Mouse (Mus musculus): ENCODE results near the gene Arfgef3. TPM values are rescaled to one million over a fixed set of nuclear protein-coding genes. Genes with fewer than 3 reads are reported as not detected.

Arfgef3 gene
- polyA plus RNA-seq, 1 experiment from 2014 or later = 2.1 TPM

- no peak overlapping the region for H3K27ac ChIP-seq (ENCODE audit: low read depth, low read length)
- H3K4me2 ChIP-seq (ENCODE audit: low read depth) = no peak overlapping the region
- no peaks in the 10 kb centered on the region for H3K27me3 ChIP-seq (ENCODE audit: control insufficient read depth, insufficient read depth, low read length)
- no peaks in the 10 kb centered on the region for H3K4me1 ChIP-seq (ENCODE audit: control insufficient read depth, insufficient read depth, low read length)
- ATAC-seq (ENCODE audit: insufficient read depth, low FRiP score, low TSS enrichment) (no peak), DNase-seq (ENCODE audit: low spot score) (no peak)
- H3K9me3 ChIP-seq (ENCODE audit: control insufficient read depth, low read length) = no peaks in the 10 kb centered on the region
- no peaks in the 10 kb centered on the region for H3K36me3 ChIP-seq (ENCODE audit: control insufficient read depth, insufficient read depth, low read length)
- no peak overlapping the region for H3K4me3 ChIP-seq (ENCODE audit: low read depth, low read length)
- WGBS = 91% methylated on average over 2 of the region's 2 CpGs
- no peak overlapping the region for H3K9ac ChIP-seq (ENCODE audit: low read length)
Observed at GRCm38 (mm10) chr10:18664016-18664415, 79.7 kb downstream of the Arfgef3 start.

- H3K9me3 ChIP-seq (ENCODE audit: control insufficient read depth, low read length) = no peaks in the 10 kb centered on the region
- no peaks in the 10 kb centered on the region for H3K27me3 ChIP-seq (ENCODE audit: control insufficient read depth, insufficient read depth, low read length)
- 81% methylated on average over 1 of the region's 1 CpGs for WGBS
- no peak overlapping the region for H3K9ac ChIP-seq (ENCODE audit: low read length)
- H3K4me2 ChIP-seq (ENCODE audit: low read depth) = no peak overlapping the region
- H3K27ac ChIP-seq (ENCODE audit: low read depth, low read length) = no peak overlapping the region
- H3K36me3 ChIP-seq (ENCODE audit: control insufficient read depth, insufficient read depth, low read length) = no peaks in the 10 kb centered on the region
- no peak for ATAC-seq (ENCODE audit: insufficient read depth, low FRiP score, low TSS enrichment)
- H3K4me1 ChIP-seq (ENCODE audit: control insufficient read depth, insufficient read depth, low read length) = no peaks in the 10 kb centered on the region
- DNase-seq (ENCODE audit: low spot score) = no peak
- H3K4me3 ChIP-seq (ENCODE audit: low read depth, low read length) = no peak overlapping the region
Observed at GRCm38 (mm10) chr10:18661606-18662220, 82.0 kb downstream of the Arfgef3 start.

DNA sequence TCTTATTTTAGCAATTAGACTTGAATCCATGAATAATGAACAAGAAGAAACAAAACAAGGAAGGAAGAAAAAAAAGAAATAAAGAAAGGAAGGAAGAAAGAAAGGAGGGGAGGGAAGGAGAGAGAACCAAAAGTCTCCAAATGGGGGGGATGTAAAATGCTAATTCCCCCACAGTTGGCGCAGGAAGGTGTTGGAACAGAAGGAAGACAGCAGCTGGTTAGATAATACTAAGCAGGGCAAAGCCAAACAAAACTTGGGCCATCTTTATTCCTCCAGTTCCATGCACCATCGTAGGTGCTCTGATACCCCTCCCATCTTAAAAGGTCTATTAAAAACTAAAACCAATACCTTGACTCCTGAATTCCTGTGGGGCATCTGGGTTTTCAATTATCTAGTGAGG is 82.8 kb downstream of the Arfgef3 start:
- Histone ChIP-seq H3K4me2 (ENCODE audit: low read depth) (no peak overlapping the region), H3K4me3 (ENCODE audit: low read depth, low read length) (no peak overlapping the region), H3K9ac (ENCODE audit: low read length) (no peak overlapping the region), H3K36me3 (ENCODE audit: control insufficient read depth, insufficient read depth, low read length) (no peaks in the 10 kb centered on the region), H3K27ac (ENCODE audit: low read depth, low read length) (no peak overlapping the region), H3K9me3 (ENCODE audit: control insufficient read depth, low read length) (no peaks in the 10 kb centered on the region), H3K27me3 (ENCODE audit: control insufficient read depth, insufficient read depth, low read length) (no peaks in the 10 kb centered on the region), H3K4me1 (ENCODE audit: control insufficient read depth, insufficient read depth, low read length) (no peaks in the 10 kb centered on the region)
- 88% methylated on average over 2 of the region's 2 CpGs for WGBS
- ATAC-seq (ENCODE audit: insufficient read depth, low FRiP score, low TSS enrichment) (no peak), DNase-seq (ENCODE audit: low spot score) (no peak)

GRCm38 (mm10) chr10:18657588-18657987 is 86.2 kb downstream of the Arfgef3 start:
- no peak for ATAC-seq (ENCODE audit: insufficient read depth, low FRiP score, low TSS enrichment)

DNA sequence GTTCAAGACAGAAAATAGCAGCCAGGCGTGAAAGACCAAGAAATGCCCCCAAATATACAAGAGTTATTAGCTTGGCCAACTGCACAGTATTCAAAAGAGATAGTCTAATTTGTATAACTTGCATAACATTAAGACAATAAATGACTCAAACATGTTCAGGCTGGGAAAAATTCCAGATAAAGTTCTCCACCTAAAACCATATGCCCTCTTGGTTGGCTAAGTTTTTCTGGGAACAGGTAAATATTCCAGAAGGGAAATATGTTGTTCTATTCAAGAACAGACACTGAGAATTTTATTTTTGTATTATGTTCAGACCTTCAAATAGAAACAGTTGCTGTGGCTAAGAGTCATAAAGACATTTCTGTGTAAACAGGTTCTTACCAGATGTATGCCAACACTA is 96.7 kb downstream of the Arfgef3 start:
- H3K36me3 ChIP-seq (ENCODE audit: control insufficient read depth, insufficient read depth, low read length) = no peaks in the 10 kb centered on the region
- no peak overlapping the region for H3K4me2 ChIP-seq (ENCODE audit: low read depth)
- no peak overlapping the region for H3K27ac ChIP-seq (ENCODE audit: low read depth, low read length)
- no peak overlapping the region for H3K9ac ChIP-seq (ENCODE audit: low read length)
- no peak for DNase-seq (ENCODE audit: low spot score)
- H3K4me1 ChIP-seq (ENCODE audit: control insufficient read depth, insufficient read depth, low read length) = no peaks in the 10 kb centered on the region
- ATAC-seq (ENCODE audit: insufficient read depth, low FRiP score, low TSS enrichment) = no peak
- H3K9me3 ChIP-seq (ENCODE audit: control insufficient read depth, low read length) = no peaks in the 10 kb centered on the region
- no peak overlapping the region for H3K4me3 ChIP-seq (ENCODE audit: low read depth, low read length)
- 84% methylated on average over 1 of the region's 1 CpGs for WGBS
- H3K27me3 ChIP-seq (ENCODE audit: control insufficient read depth, insufficient read depth, low read length) = no peaks in the 10 kb centered on the region

More at GRCm38 (mm10) chr10:18657588-18657987, 86.2 kb downstream of the Arfgef3 start:
- Histone ChIP-seq H3K27ac (ENCODE audit: low read depth, low read length) (no peak overlapping the region), H3K4me3 (ENCODE audit: low read depth, low read length) (no peak overlapping the region), H3K4me1 (ENCODE audit: control insufficient read depth, insufficient read depth, low read length) (no peaks in the 10 kb centered on the region), H3K27me3 (ENCODE audit: control insufficient read depth, insufficient read depth, low read length) (no peaks in the 10 kb centered on the region), H3K36me3 (ENCODE audit: control insufficient read depth, insufficient read depth, low read length) (no peaks in the 10 kb centered on the region), H3K9me3 (ENCODE audit: control insufficient read depth, low read length) (no peaks in the 10 kb centered on the region), H3K4me2 (ENCODE audit: low read depth) (no peak overlapping the region), H3K9ac (ENCODE audit: low read length) (no peak overlapping the region)
- no peak for DNase-seq (ENCODE audit: low spot score)
- 89% methylated on average over 1 of the region's 1 CpGs for WGBS

DNA sequence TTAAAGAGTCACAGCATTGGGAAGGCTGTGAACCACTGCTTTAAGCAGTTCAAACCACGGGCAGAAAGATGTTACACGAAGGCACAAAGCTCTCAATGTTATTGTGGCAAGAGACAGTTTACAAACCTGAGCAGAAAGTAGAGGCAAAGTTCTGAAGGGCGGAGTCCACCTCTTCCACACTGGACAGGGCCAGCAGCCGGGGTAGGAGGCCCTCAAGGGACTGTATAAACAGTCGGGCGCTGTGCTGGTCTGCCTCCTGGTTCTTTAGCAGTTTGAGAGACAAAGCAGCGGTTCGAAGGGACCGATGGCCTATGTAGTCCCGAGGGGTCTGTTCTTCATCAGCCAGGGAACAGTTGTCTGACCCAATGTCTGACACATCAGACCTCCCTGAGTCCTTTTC is 97.7 kb downstream of the Arfgef3 start:
- Histone ChIP-seq H3K27ac (ENCODE audit: low read depth, low read length) (no peak overlapping the region), H3K9me3 (ENCODE audit: control insufficient read depth, low read length) (no peaks in the 10 kb centered on the region), H3K9ac (ENCODE audit: low read length) (no peak overlapping the region), H3K4me3 (ENCODE audit: low read depth, low read length) (no peak overlapping the region), H3K36me3 (ENCODE audit: control insufficient read depth, insufficient read depth, low read length) (no peaks in the 10 kb centered on the region), H3K4me2 (ENCODE audit: low read depth) (no peak overlapping the region), H3K4me1 (ENCODE audit: control insufficient read depth, insufficient read depth, low read length) (no peaks in the 10 kb centered on the region), H3K27me3 (ENCODE audit: control insufficient read depth, insufficient read depth, low read length) (no peaks in the 10 kb centered on the region)
- ATAC-seq (ENCODE audit: insufficient read depth, low FRiP score, low TSS enrichment) (no peak), DNase-seq (ENCODE audit: low spot score) (no peak)
- WGBS = 91% methylated on average over 10 of the region's 10 CpGs

DNA sequence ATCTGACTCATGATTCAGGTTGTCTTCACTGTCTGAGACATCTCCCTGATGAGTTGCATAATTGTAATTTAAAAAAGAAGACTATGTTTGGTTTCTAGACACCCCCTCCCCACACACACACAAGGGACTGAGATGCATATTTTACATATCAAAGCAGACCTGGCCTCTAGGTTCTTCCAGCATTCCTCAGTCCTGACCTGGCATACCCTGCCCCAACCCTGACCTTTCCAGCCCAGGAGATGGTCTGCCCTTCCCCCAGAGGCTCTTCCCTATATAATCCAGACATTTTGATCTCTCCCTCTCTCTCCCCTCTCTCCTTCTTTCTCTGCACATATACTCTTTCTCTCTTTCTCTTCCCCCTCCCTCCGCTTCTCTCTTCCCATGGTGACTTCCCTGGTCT is 99.4 kb downstream of the Arfgef3 start:
- no peak overlapping the region for H3K4me2 ChIP-seq (ENCODE audit: low read depth)
- DNase-seq (ENCODE audit: low spot score) (no peak), ATAC-seq (ENCODE audit: insufficient read depth, low FRiP score, low TSS enrichment) (no peak)
- H3K4me3 ChIP-seq (ENCODE audit: low read depth, low read length) = no peak overlapping the region
- H3K9me3 ChIP-seq (ENCODE audit: control insufficient read depth, low read length) = no peaks in the 10 kb centered on the region
- no peaks in the 10 kb centered on the region for H3K4me1 ChIP-seq (ENCODE audit: control insufficient read depth, insufficient read depth, low read length)
- no peak overlapping the region for H3K27ac ChIP-seq (ENCODE audit: low read depth, low read length)
- no peaks in the 10 kb centered on the region for H3K36me3 ChIP-seq (ENCODE audit: control insufficient read depth, insufficient read depth, low read length)
- H3K27me3 ChIP-seq (ENCODE audit: control insufficient read depth, insufficient read depth, low read length) = no peaks in the 10 kb centered on the region
- no peak overlapping the region for H3K9ac ChIP-seq (ENCODE audit: low read length)
- 96% methylated on average over 1 of the region's 1 CpGs for WGBS

DNA sequence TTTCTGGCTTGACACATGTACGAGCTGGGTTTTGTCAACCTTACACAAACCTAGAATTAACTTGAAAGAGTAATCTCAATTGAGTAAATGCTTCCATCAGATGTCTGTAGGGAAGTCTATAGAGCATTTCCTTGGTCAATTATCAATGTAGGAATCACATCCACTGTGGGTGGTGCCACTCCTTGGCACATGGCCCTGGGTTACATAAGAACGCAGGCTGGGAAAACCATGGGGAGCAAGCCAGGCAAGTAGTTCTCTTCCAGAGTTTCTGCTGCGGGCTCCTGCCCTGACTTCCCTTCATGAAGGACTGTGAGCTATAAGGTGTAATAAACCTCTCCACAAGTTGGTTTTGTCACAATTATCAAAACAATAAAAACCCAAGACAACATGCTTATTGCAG is 100.2 kb downstream of the Arfgef3 start:
- ATAC-seq (ENCODE audit: insufficient read depth, low FRiP score, low TSS enrichment) = no peak
- no peak overlapping the region for H3K4me2 ChIP-seq (ENCODE audit: low read depth)
- H3K9ac ChIP-seq (ENCODE audit: low read length) = no peak overlapping the region
- H3K4me3 ChIP-seq (ENCODE audit: low read depth, low read length) = no peak overlapping the region
- DNase-seq (ENCODE audit: low spot score) = no peak
- H3K27me3 ChIP-seq (ENCODE audit: control insufficient read depth, insufficient read depth, low read length) = no peaks in the 10 kb centered on the region
- WGBS = 84% methylated on average over 3 of the region's 3 CpGs
- H3K27ac ChIP-seq (ENCODE audit: low read depth, low read length) = no peak overlapping the region
- H3K4me1 ChIP-seq (ENCODE audit: control insufficient read depth, insufficient read depth, low read length) = no peaks in the 10 kb centered on the region
- no peaks in the 10 kb centered on the region for H3K9me3 ChIP-seq (ENCODE audit: control insufficient read depth, low read length)
- no peaks in the 10 kb centered on the region for H3K36me3 ChIP-seq (ENCODE audit: control insufficient read depth, insufficient read depth, low read length)

DNA sequence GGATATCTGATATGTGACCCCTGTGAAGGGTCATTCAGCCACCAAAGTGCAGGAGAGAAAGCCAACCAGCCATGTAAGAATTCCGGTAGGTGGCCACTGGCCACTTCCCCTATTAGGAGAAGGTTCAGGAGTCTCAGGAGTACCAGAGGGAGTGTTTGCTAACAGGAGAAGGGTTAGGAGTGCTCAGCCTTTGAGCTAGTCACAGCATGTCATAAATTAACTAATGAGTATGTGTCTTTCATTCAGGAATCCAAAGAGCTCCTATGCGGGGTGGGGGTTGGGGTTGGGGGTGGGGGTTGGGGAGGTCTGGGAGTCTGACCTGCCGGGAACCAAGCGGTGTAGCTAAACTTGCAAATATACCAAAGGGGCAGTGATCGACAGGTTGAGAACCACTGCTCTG is 100.9 kb downstream of the Arfgef3 start:
- DNase-seq (ENCODE audit: low spot score) = no peak
- 51% methylated on average over 5 of the region's 5 CpGs for WGBS

More for the DNA sequence above, 100.9 kb downstream of the Arfgef3 start:
- Histone ChIP-seq H3K27ac (ENCODE audit: low read depth, low read length) (no peak overlapping the region), H3K4me1 (ENCODE audit: control insufficient read depth, insufficient read depth, low read length) (no peaks in the 10 kb centered on the region), H3K9me3 (ENCODE audit: control insufficient read depth, low read length) (no peaks in the 10 kb centered on the region), H3K27me3 (ENCODE audit: control insufficient read depth, insufficient read depth, low read length) (no peaks in the 10 kb centered on the region), H3K36me3 (ENCODE audit: control insufficient read depth, insufficient read depth, low read length) (no peaks in the 10 kb centered on the region), H3K4me2 (ENCODE audit: low read depth) (no peak overlapping the region), H3K4me3 (ENCODE audit: low read depth, low read length) (no peak overlapping the region), H3K9ac (ENCODE audit: low read length) (no peak overlapping the region)
- no peak for ATAC-seq (ENCODE audit: insufficient read depth, low FRiP score, low TSS enrichment)

Measured in neural tube, embryonic 11.5 days (tissue).